Mouse (Mus musculus): ENCODE data around the gene Cdk7. TPM values are rescaled to one million over a fixed set of nuclear protein-coding genes. Genes with fewer than 3 reads are reported as not detected.
A peak's percentile ranks its signal among the peaks of the same experiment; 100 is the strongest.

Cdk7 gene
- polyA plus RNA-seq, 1 experiment from 2014 or later = 85.7 TPM

DNA sequence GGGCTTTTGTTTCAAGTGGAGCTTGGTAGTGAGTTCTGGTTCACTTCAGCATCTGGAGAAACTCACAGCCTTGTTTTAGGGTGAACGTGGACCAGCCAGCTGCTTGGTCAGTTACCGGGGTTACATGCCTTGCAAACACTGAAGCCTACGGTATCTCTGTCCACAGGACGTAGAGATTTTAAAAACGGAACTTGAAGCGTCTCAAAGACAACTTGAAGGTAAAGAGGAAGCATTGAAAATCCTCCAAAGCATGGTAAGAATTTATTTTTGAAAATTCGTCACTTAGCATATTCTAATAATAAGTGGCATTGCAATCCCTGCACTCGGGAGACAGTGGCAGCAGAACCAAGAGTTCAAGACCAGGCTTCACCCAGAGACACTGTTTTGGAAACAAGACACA lies 49.1 kb downstream of the Cdk7 start:
- Histone ChIP-seq H3K4me3 (ENCODE audit: low read depth, low read length) (no peak overlapping the region), H3K36me3 (ENCODE audit: control insufficient read depth, insufficient read depth, low read length) (no peaks in the 10 kb centered on the region), H3K4me1 (ENCODE audit: control insufficient read depth, insufficient read depth, low read length) (no peaks in the 10 kb centered on the region), H3K9ac (ENCODE audit: low read depth, low read length) (no peak overlapping the region), H3K27ac (replicated peaks; ENCODE audit: low read depth, low read length) (no peak overlapping the region), H3K9me3 (ENCODE audit: control insufficient read depth, low read length) (no peaks in the 10 kb centered on the region), H3K27me3 (replicated peaks; ENCODE audit: control insufficient read depth, insufficient read depth, low read length) (no peaks in the 10 kb centered on the region), H3K4me2 (ENCODE audit: low read depth, low read length) (no peak overlapping the region)
- DNase-seq (ENCODE audit: low spot score) (no peak), ATAC-seq (ENCODE audit: low read depth) (no peak)
- WGBS = 89% methylated on average over 8 of the region's 8 CpGs

DNA sequence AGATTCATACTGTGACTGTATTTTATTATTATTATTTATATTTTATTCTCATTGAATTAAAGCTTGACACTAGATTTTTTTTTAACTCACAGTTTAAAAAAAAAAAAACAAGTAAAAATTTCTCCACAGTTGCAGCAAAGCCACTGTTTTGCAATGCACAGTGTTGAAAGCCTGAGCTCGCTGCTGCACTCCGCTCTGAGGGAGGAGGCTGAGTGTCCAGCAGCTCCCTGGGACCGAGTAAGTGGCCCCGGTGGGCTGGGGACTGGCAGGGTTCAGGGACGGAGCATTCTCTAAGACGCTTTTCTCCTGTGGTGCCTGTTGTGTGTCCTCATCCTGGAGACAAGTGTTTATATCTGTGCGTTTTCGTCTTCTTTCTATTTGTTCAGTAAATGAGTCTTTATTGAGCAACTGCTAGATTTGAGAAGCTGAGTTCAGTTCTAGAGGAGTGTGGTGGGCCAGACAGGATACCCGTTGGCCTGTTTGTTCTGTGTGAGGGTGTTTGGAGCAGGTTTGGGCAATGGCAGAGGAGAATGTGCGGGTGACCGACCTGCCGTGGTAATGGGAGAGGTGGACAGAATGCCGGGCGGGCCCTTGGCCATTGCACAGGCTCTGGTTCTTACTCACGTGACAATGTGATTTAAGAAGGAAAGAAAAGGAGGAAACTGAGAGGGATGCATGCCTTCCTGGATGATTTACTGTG lies 54.7 kb downstream of the Cdk7 start:
- WGBS = 89% methylated on average over 15 of the region's 15 CpGs
- no peaks in the 10 kb centered on the region for H3K4me1 ChIP-seq (ENCODE audit: control insufficient read depth, insufficient read depth, low read length)
- DNase-seq (ENCODE audit: low spot score) (no peak), ATAC-seq (ENCODE audit: low read depth) (no peak)
- H3K4me3 ChIP-seq (ENCODE audit: low read depth, low read length) = no peak overlapping the region
- 0 out of 2 replicates have a peak, but pooled peaks cover 5% of the 10 kb centered on the region for H3K9me3 ChIP-seq (ENCODE audit: control insufficient read depth, low read length)
- no peak overlapping the region for H3K9ac ChIP-seq (ENCODE audit: low read depth, low read length)
- H3K27ac ChIP-seq (replicated peaks; ENCODE audit: low read depth, low read length) = no peak overlapping the region
- H3K4me2 ChIP-seq (ENCODE audit: low read depth, low read length) = no peak overlapping the region
- H3K36me3 ChIP-seq (ENCODE audit: control insufficient read depth, insufficient read depth, low read length) = no peaks in the 10 kb centered on the region
- no peaks in the 10 kb centered on the region for H3K27me3 ChIP-seq (replicated peaks; ENCODE audit: control insufficient read depth, insufficient read depth, low read length)

- H3K9me3 ChIP-seq (ENCODE audit: control insufficient read depth, low read length) = 0 out of 2 replicates have a peak, but pooled peaks cover 5% of the 10 kb centered on the region
- peaks cover 16% of the 10 kb centered on the region; the same call in 1 of the 2 replicates for H3K36me3 ChIP-seq (ENCODE audit: control insufficient read depth, insufficient read depth, low read length)
- DNase-seq (ENCODE audit: low spot score) (no peak), ATAC-seq (ENCODE audit: low read depth) (no peak)
- H3K4me1 ChIP-seq (ENCODE audit: control insufficient read depth, insufficient read depth, low read length) = no peaks in the 10 kb centered on the region
- WGBS = 50% methylated on average over 9 of the region's 9 CpGs
- peak overlapping the region; percentile 88 for H3K4me2 ChIP-seq (ENCODE audit: low read depth, low read length)
- no peaks in the 10 kb centered on the region for H3K27me3 ChIP-seq (replicated peaks; ENCODE audit: control insufficient read depth, insufficient read depth, low read length)
- peak overlapping the region; percentile 73 for H3K9ac ChIP-seq (ENCODE audit: low read depth, low read length)
- peak overlapping the region; percentile 61 for H3K4me3 ChIP-seq (ENCODE audit: low read depth, low read length)
- no peak overlapping the region; the same call in 1 of the 2 replicates for H3K27ac ChIP-seq (replicated peaks; ENCODE audit: low read depth, low read length)
Observed at GRCm38 (mm10) chr13:100670181-100670741, 60.5 kb downstream of the Cdk7 start.

DNA sequence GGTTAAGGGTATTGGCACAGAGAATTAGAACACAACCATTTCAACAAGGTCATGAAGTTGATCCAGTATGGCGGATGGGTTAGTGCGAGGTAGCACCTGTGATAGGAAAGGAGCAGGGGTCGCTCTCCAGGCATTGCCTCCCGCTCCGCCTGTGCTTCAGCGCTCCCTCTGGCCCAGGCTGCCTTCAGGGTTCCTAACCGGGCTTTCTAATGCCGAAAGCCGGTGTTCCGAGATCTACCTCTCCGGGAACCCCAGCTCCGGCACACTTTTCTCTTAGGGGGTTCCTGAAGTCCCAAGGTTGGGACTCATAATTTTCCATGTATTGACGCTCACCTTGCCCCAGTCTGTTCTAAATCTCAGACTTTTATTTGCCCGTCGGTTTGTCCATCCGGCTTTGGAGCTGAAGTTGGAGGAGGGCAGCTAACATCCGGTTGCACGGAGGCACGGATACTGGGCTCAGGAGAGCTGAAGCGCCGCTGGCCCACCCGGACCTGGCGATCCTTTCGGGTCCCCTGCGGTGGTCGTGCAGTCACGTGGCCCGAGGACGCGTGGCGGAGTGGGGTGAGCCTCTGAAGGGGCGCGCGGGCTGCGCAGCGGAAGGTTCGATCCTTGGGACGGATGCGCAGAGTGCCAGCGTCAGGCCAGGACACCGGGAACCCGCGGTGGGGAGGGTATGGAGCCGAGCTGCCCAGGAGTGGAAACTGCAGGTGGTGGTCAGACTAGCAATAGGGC lies 61.3 kb downstream of the Cdk7 start, which contains the start of gene Ccdc125:
Ccdc125 (plus strand) TSS at position 427 of the 732 bp plus-strand sequence.
- Histone ChIP-seq H3K4me1 (ENCODE audit: control insufficient read depth, insufficient read depth, low read length) (no peaks in the 10 kb centered on the region), H3K4me3 (ENCODE audit: low read depth, low read length) (peak within 1 kb of the TSS; percentile 61), H3K9ac (ENCODE audit: low read depth, low read length) (peak within 1 kb of the TSS; percentile 73), H3K36me3 (ENCODE audit: control insufficient read depth, insufficient read depth, low read length) (peaks cover 17% of the 10 kb centered on the region; the same call in 1 of the 2 replicates), H3K9me3 (ENCODE audit: control insufficient read depth, low read length) (0 out of 2 replicates have a peak, but pooled peaks cover 5% of the 10 kb centered on the region), H3K4me2 (ENCODE audit: low read depth, low read length) (peak within 1 kb of the TSS; percentile 88), H3K27ac (replicated peaks; ENCODE audit: low read depth, low read length) (no peak within 1 kb of the TSS; the same call in 1 of the 2 replicates), H3K27me3 (replicated peaks; ENCODE audit: control insufficient read depth, insufficient read depth, low read length) (no peaks in the 10 kb centered on the region)
- ATAC-seq (ENCODE audit: low read depth) (peak; percentile 77; the same call in 1 of the 2 replicates), DNase-seq (ENCODE audit: low spot score) (peak; percentile 55)
- WGBS = under 1% methylated on average over 44 of the region's 44 CpGs

DNA sequence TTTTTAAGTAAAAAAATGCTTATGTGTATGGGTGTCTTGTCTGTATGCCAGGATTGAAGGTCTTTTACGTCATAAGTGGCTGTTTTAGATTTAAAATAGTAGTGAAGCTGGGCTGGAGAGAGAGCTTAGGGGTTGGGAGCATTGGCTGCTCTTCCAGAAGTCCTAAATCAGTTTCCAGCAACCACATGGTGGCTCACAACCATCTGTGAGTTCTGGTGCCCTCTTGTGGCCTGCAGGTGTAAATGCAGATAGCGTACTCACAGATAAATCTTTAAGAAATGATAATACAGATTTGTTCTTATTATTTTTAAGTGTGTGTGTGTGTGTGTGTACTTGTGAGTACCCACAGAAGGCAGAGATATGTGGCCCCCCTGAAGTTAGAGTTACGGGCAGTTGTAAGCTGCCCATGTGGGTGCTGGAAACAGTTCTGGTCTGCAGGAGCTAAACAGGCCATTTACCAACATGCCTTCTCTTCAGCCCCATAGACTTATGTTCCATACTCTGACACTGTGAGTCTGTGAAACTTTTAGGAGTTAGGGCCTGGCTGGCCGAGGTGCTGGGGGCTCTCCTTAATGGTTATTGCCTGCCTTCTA lies 70.8 kb downstream of the Cdk7 start:
- H3K4me3 ChIP-seq (ENCODE audit: low read depth, low read length) = no peak overlapping the region
- no peaks in the 10 kb centered on the region for H3K9me3 ChIP-seq (ENCODE audit: control insufficient read depth, low read length)
- no peaks in the 10 kb centered on the region for H3K4me1 ChIP-seq (ENCODE audit: control insufficient read depth, insufficient read depth, low read length)

DNA sequence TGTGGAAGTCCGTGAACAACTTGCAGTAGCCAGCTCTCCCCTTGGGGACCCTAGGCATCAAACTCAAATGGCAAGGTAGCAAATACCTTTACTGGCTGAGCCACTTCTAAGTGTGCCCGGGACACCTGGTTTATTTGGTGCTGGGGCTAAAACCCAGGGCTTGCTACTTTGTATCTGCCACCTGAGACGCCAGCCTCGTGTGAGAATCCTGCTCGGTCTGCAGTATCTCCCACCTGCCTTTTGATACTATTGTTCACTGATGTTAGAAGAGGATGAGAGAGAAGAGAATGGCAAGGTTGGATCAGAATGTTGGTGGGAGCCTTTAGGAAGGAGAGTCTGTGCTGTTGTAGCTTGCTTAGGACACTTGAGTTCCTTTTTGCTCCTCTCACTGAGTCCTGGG lies 72.6 kb downstream of the Cdk7 start:
- H3K27me3 ChIP-seq (replicated peaks; ENCODE audit: control insufficient read depth, insufficient read depth, low read length) = no peaks in the 10 kb centered on the region
- H3K4me2 ChIP-seq (ENCODE audit: low read depth, low read length) = no peak overlapping the region
- DNase-seq (ENCODE audit: low spot score) (no peak), ATAC-seq (ENCODE audit: low read depth) (no peak)
- no peaks in the 10 kb centered on the region for H3K4me1 ChIP-seq (ENCODE audit: control insufficient read depth, insufficient read depth, low read length)
- H3K36me3 ChIP-seq (ENCODE audit: control insufficient read depth, insufficient read depth, low read length) = peaks cover 14% of the 10 kb centered on the region
- no peak overlapping the region for H3K4me3 ChIP-seq (ENCODE audit: low read depth, low read length)
- no peaks in the 10 kb centered on the region for H3K9me3 ChIP-seq (ENCODE audit: control insufficient read depth, low read length)
- 93% methylated on average over 5 of the region's 5 CpGs for WGBS
- no peak overlapping the region for H3K27ac ChIP-seq (replicated peaks; ENCODE audit: low read depth, low read length)
- H3K9ac ChIP-seq (ENCODE audit: low read depth, low read length) = no peak overlapping the region

More for the DNA sequence above, 70.8 kb downstream of the Cdk7 start:
- Histone ChIP-seq H3K36me3 (ENCODE audit: control insufficient read depth, insufficient read depth, low read length) (peaks cover 15% of the 10 kb centered on the region), H3K27ac (replicated peaks; ENCODE audit: low read depth, low read length) (no peak overlapping the region), H3K9ac (ENCODE audit: low read depth, low read length) (no peak overlapping the region), H3K27me3 (replicated peaks; ENCODE audit: control insufficient read depth, insufficient read depth, low read length) (no peaks in the 10 kb centered on the region), H3K4me2 (ENCODE audit: low read depth, low read length) (no peak overlapping the region)
- ATAC-seq (ENCODE audit: low read depth) = no peak
- DNase-seq (ENCODE audit: low spot score) = peak; percentile 80
- WGBS = 47% methylated on average over 4 of the region's 4 CpGs

Other genes starting within 250 kb of the Cdk7 start
- 49.3 and 54.5 TPM in 2 replicates for gene Gtf2h2, start 238.4 kb downstream of the Cdk7 start, polyA plus RNA-seq (2014; fragmentation: Nextera tagmentation; extraction: Ambion mirVana)
- gene Ocln, start 178.2 kb downstream of the Cdk7 start, polyA plus RNA-seq (2014; fragmentation: Nextera tagmentation; extraction: Ambion mirVana) = 7.1 and 7.4 TPM in 2 replicates
- gene Marveld2, start 114.0 kb downstream of the Cdk7 start, polyA plus RNA-seq (2014; fragmentation: Nextera tagmentation; extraction: Ambion mirVana) = 6.1 and 8.4 TPM in 2 replicates
- 257 and 266 TPM in 2 replicates for gene Ak6, start 80.0 kb downstream of the Cdk7 start, polyA plus RNA-seq (2014; fragmentation: Nextera tagmentation; extraction: Ambion mirVana)
- 22.4 and 22.6 TPM in 2 replicates for gene Rad17, start 79.9 kb downstream of the Cdk7 start, polyA plus RNA-seq (2014; fragmentation: Nextera tagmentation; extraction: Ambion mirVana)
- gene Taf9, start 79.4 kb downstream of the Cdk7 start, polyA plus RNA-seq (2014; fragmentation: Nextera tagmentation; extraction: Ambion mirVana) = 21.6 and 22.3 TPM in 2 replicates
- gene Ccdc125, start 61.2 kb downstream of the Cdk7 start, polyA plus RNA-seq (2014; fragmentation: Nextera tagmentation; extraction: Ambion mirVana) = 2.6 and 3.8 TPM in 2 replicates
- gene Mrps36, start 13.7 kb upstream of the Cdk7 start, polyA plus RNA-seq (2014; fragmentation: Nextera tagmentation; extraction: Ambion mirVana) = 125 and 150 TPM in 2 replicates
- gene Cenph, start 45.0 kb upstream of the Cdk7 start, polyA plus RNA-seq (2014; fragmentation: Nextera tagmentation; extraction: Ambion mirVana) = 23.3 and 30.5 TPM in 2 replicates
- 169 and 219 TPM in 2 replicates for gene Ccnb1, start 55.6 kb upstream of the Cdk7 start, polyA plus RNA-seq (2014; fragmentation: Nextera tagmentation; extraction: Ambion mirVana)
- 68.0 and 75.5 TPM in 2 replicates for gene Slc30a5, start 102.5 kb upstream of the Cdk7 start, polyA plus RNA-seq (2014; fragmentation: Nextera tagmentation; extraction: Ambion mirVana)

All from embryonic facial prominence, embryonic 14.5 days (tissue).